Mouse (Mus musculus) bone marrow macrophage, adult 2 months (primary cell): ENCODE measurements around the gene Ears2.

Experiments used
- CTCF ChIP-seq: IDR thresholded peaks from 2 replicates; pipeline ENCODE4 v1.5.1; 2012; ENCODE audit warnings: low read depth, mild to moderate bottlenecking, low read length, moderate library complexity
- POLR2A ChIP-seq: IDR thresholded peaks from 2 replicates; pipeline ENCODE4 v1.6.1; 2012; ENCODE audit warnings: mild to moderate bottlenecking, low read depth, low read length, borderline replicate concordance

DNA sequence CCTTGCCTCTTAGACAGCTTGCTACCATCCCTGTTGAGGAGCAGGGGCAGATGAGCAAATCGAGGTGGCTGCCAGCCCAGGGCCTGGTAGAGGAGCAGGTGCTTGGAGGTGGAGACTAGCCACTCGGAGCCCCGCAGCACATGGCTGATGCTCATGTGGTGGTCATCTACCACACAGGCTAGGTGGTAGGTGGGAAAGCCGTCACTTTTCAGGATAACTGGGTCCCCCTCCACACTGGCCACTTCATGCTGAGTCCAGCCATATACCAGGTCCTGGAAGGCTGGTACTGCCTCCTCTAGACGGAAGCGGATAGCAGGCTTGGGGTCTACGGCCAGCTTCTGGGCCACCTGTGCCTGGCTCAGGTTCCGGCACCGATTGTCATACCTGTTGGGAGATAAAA lies 18.9 kb downstream of the Ears2 start:
- no peak for TF ChIP-seq POLR2A
- no peak for TF ChIP-seq CTCF
